Mouse (Mus musculus): Measurements from ENCODE around the gene Adat2.

Gene Adat2

GRCm38 (mm10) chr10:13596866-13597265 lies 44.2 kb downstream of the Adat2 start:
- DNase-seq = no peak

GRCm38 (mm10) chr10:13597491-13597890 lies 44.8 kb downstream of the Adat2 start:
- DNase-seq = no peak

GRCm38 (mm10) chr10:13600926-13601325 lies 48.2 kb downstream of the Adat2 start:
- no peak for DNase-seq
